Mouse (Mus musculus) brain, embryonic 14.5 days (tissue): ENCODE measurements around the gene Rwdd3. TPM values are rescaled to one million over a fixed set of nuclear protein-coding genes. Genes with fewer than 3 reads are reported as not detected.

Experiments used
- DNase-seq: peaks from one replicate; pipeline ENCODE4 v3.0.0-alpha.2; 2011; ENCODE audit warnings: low read depth
- CTCF ChIP-seq: fragments of 200-500 bp; IDR thresholded peaks from 2 replicates; pipeline ENCODE4 v1.5.1; 2012; ENCODE audit warnings: inconsistent platforms, mild to moderate bottlenecking, moderate library complexity, borderline replicate concordance; ENCODE audit not compliant: insufficient read depth, insufficient read length; ENCODE audit errors: extremely low read depth
- POLR2A ChIP-seq: fragments of 200-500 bp; IDR thresholded peaks from 2 replicates; pipeline ENCODE4 v1.6.1; 2012; ENCODE audit warnings: mild to moderate bottlenecking, inconsistent platforms, borderline replicate concordance; ENCODE audit not compliant: poor library complexity, insufficient read depth, insufficient read length, severe bottlenecking; ENCODE audit errors: extremely low read depth
- polyA plus RNA-seq: library from polyadenylated mRNA; depleted of rRNA; stranded (reverse); fragments of >200 nt; gene quantifications from 2 replicates; pipeline ENCODE4 v1.2.3, GENCODE M21; 2012; rRNA removed

Gene Rwdd3
- polyA plus RNA-seq = 7.2 and 8.6 TPM in 2 replicates

DNA sequence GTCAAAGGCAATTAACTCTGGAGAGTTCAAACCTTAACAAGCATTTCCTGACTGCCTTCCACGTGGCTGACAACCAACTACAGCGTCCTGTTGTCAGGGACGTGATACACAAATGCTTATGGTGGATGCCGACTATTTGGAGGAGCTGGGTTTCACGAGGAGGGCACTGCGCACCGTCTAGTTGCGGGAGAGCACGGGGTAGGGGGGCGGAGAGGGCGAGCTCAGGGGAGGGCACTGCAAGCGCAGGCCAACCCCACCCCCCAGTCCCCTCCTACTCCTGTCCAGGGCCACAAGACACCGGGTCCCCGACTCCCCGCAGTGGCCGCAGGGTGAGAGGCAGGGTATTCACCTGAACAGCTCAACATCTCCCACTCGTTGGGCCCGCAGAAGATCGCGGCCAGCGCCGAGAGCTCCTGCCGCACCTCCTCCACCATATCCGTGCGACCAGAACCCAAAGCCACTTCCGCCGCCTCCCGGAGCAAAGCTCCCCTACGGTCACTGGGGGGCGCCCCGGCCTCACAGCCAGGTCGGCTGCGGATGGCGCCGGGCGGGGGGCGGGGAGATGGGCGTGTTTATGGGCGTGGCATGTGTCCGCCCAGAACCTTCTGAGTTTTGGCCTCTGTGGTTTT lies at the start of gene Rwdd3:
Rwdd3 (minus strand) TSS at position 453 of the 629 bp plus-strand sequence.
- TF ChIP-seq POLR2A (peak; percentile 12; the same call in 1 of the 2 replicates), CTCF (peak; percentile 70)
- peak; percentile 94 for DNase-seq

DNA sequence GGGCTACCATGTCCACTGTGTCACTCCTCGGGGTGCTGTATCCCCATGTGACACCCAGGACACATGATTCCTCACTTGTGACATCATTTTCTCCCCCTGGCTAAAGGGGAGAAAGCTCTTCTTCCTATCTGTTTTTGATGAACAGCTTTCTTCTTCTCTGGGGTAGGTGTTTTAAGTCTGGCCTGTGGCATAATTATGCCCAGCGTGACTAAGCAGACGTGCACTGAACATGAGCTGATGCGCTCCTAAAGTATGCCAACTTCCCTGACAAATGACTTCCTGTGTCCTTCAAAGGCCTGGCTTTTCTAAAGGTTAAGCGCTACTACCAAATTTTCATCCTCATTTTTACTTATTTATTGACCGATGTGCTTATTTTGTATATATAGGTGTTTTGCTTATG lies 45.5 kb upstream of the Rwdd3 start:
- no peak for DNase-seq

GRCm38 (mm10) chr3:121213501-121213900 lies 42.0 kb upstream of the Rwdd3 start:
- TF ChIP-seq POLR2A = no peak
- TF ChIP-seq CTCF = no peak
- no peak for DNase-seq

More for the DNA sequence above, 45.5 kb upstream of the Rwdd3 start:
- TF ChIP-seq CTCF (no peak), POLR2A (no peak)

- DNase-seq = no peak
- TF ChIP-seq CTCF (no peak), POLR2A (no peak)
Observed at GRCm38 (mm10) chr3:121212156-121212555, 40.7 kb upstream of the Rwdd3 start.

- TF ChIP-seq CTCF = no peak
- no peak for TF ChIP-seq POLR2A
- peak; percentile 23 for DNase-seq
Observed at GRCm38 (mm10) chr3:121208994-121209393, 37.5 kb upstream of the Rwdd3 start.

- DNase-seq = no peak
- no peak for TF ChIP-seq CTCF
- no peak for TF ChIP-seq POLR2A
Observed at GRCm38 (mm10) chr3:121206202-121206882, 34.8 kb upstream of the Rwdd3 start.

DNA sequence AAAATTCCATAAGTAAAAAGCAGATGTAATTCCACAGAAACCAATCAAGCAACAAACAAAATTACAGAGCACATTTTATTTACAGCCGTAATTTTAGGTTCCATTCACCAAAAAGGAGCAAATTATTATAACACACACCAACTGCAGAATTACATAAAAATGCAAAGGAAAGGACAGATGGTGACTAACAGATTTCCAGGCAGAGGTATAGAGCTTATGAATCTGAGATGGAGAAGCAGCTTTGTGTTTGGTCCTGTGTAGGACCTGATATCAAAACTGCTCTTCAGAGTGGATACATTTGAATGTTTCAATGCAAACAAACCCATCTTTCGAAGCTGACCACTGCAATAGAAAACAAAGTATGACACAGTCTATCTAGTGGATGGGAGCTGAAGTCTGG lies 31.1 kb upstream of the Rwdd3 start:
- peak; percentile 15 for DNase-seq
- TF ChIP-seq POLR2A (no peak), CTCF (no peak)

DNA sequence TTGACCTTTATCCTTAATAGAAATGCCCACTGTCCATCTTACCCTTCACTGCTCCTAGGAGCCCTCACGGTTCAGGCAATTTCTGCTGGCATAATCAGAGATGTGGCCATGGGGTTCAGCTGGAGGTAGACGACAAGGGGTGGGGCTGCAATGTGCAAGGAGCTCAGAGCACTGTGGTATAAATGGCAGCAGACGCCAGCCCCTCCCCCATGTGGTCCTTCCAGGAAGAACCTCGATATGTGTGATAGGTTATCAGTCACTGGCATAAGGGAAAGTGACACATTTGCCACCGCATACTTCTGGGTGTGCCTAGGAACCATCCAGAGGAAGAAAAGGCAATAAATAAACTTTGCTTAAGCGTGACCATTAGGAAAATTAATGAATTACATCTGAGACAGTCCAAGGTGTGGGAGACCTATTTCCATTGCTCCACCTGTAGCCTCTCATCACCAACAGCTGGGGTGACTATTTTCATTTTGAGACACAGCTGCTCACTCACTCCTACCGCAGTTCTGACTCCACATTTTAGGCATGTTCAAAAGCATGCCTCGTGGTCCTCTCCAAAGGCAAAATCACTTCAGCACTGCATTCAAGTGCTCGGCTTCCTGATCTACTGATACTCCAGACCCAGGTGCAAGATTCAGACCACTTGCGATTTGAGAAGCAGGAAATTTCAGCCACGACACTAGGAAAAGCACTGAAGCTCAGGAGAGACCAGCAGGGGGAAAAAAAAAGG lies 29.7 kb upstream of the Rwdd3 start:
- TF ChIP-seq POLR2A = no peak
- TF ChIP-seq CTCF = no peak
- DNase-seq = no peak

GRCm38 (mm10) chr3:121189199-121189598 lies 17.7 kb upstream of the Rwdd3 start:
- TF ChIP-seq POLR2A = no peak
- no peak for TF ChIP-seq CTCF
- no peak for DNase-seq

DNA sequence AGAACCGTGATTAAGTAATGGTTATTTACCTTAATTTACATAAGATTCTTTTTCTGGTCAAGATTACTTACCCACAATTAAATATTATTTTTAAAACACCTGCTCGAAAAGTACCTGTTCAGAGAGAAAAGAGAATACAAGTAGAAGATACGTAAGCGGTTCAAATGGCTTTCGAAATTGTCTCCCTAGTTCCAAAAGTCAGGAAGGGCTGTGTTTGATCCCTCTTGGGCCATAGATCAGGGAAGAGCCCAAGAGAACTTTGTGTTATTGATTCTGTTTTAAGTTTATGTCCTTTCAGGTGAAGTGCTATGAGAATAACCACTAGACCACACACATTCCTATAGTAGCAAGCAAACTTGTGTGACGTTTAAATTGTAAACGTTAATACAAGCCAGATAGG lies 16.0 kb upstream of the Rwdd3 start:
- TF ChIP-seq CTCF (no peak), POLR2A (no peak)
- no peak for DNase-seq

- TF ChIP-seq CTCF (no peak), POLR2A (no peak)
- no peak for DNase-seq
Observed at GRCm38 (mm10) chr3:121186925-121187324, 15.4 kb upstream of the Rwdd3 start.
